Mouse (Mus musculus) brain, embryonic 14.5 days (tissue): ENCODE measurements around the gene Shisa7.

Source experiments
- CTCF ChIP-seq: fragments of 200-500 bp; IDR thresholded peaks from 2 replicates; pipeline ENCODE4 v1.5.1; 2012; ENCODE audit warnings: inconsistent platforms, mild to moderate bottlenecking, moderate library complexity, borderline replicate concordance; ENCODE audit not compliant: insufficient read depth, insufficient read length; ENCODE audit errors: extremely low read depth
- POLR2A ChIP-seq: fragments of 200-500 bp; IDR thresholded peaks from 2 replicates; pipeline ENCODE4 v1.6.1; 2012; ENCODE audit warnings: mild to moderate bottlenecking, inconsistent platforms, borderline replicate concordance; ENCODE audit not compliant: poor library complexity, insufficient read depth, insufficient read length, severe bottlenecking; ENCODE audit errors: extremely low read depth

DNA sequence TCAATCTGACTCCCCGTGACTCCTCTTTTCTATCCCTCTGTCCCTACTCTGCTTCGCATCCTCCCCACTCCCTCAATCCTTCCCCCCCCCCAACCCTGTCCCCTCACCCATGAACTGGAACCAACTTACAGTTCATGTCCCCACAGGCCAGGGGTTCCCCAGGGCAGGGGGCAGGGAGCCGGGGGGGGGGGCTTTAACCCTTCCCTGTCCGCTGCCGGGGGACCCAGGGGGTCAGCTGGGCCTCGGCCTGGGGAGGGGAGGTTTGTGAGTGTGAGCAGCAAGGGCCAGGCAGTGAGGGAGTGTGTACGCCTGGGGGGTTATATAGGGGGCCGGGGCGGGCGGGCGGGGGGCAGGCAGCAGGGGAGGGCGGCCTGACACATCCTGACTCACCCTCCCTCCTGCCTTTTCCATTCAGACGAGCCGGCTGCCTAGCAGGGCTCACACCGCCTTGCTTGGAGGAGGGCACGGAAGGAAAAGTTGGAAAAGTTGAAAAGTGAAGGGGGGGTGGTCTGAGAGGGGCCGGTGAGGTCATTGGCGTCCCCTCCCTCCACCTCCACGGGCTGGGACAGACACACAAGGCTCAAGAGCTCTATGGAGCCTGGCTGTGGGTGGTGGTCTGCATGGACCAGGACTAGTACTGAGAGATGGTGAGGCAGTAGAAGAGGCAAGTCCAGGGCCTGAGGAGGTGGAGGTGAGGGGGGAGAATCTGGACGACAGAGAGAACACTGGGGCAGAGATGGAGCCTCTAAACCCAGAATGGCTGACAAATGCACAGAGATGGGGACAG is 66.5 kb downstream of the Shisa7 start:
- TF ChIP-seq CTCF (no peak), POLR2A (no peak)
